Mouse (Mus musculus): Measurements from ENCODE around the gene Eng. TPM values are rescaled to one million over a fixed set of nuclear protein-coding genes. Genes with fewer than 3 reads are reported as not detected.

Gene Eng
- total RNA-seq, 1 experiment: 18.3 TPM

GRCm38 (mm10) chr2:32704021-32704421, 57.6 kb downstream of the Eng start, which contains the start of gene Fpgs:
Gene Fpgs, minus strand, starts transcription at chr2:32704145.
- Histone ChIP-seq H3K36me3 (ENCODE audit: control insufficient read depth, insufficient read depth, low read length, poor library complexity, severe bottlenecking) (peaks cover 47% of the 10 kb centered on the region), H3K27ac (ENCODE audit: insufficient read depth, low read depth, low read length, poor library complexity, severe bottlenecking) (peak within 1 kb of the TSS; percentile 37), H3K4me3 (ENCODE audit: insufficient read depth in 1 of 2, low read depth in 1 of 2, low read length in 2 of 2, poor library complexity in 1 of 2, severe bottlenecking in 1 of 2) (no peak within 1 kb of the TSS), H3K9ac (ENCODE audit: insufficient read depth, low read depth, low read length, poor library complexity, severe bottlenecking) (no peak within 1 kb of the TSS; the same call in 1 of the 2 replicates), H3K9me3 (ENCODE audit: control insufficient read depth, insufficient read depth, low read depth, low read length) (no peaks in the 10 kb centered on the region), H3K4me1 (ENCODE audit: control insufficient read depth in 2 of 2, insufficient read depth in 2 of 2, low read length in 2 of 2, poor library complexity in 1 of 2) (peaks cover 4 to 21% of the 10 kb centered on the region in 2 experiments; a peak in 2 of 4 replicates)
- in situ Hi-C loops (cut with MboI; ENCODE audit: low sequenced_read_pairs in 2 of 2, unreplicated experiment in 2 of 2): no loop called here
- DNase-seq (ENCODE audit: low read depth, low spot score): no peak
- no peak for TF ChIP-seq HCFC1 (IDR thresholded peaks at IDR 0.05; ENCODE audit: borderline replicate concordance, insufficient read depth, low read length)
- TF ChIP-seq CHD2 (IDR thresholded peaks at IDR 0.05; ENCODE audit: low read depth, low read length): no peak
- TF ChIP-seq ZC3H11A (IDR thresholded peaks at IDR 0.05; ENCODE audit: borderline replicate concordance, low read depth, low read length): no peak

GRCm38 (mm10) chr2:32705018-32705417, 58.6 kb downstream of the Eng start:
- Histone ChIP-seq H3K4me1 (ENCODE audit: control insufficient read depth in 2 of 2, insufficient read depth in 2 of 2, low read length in 2 of 2, poor library complexity in 1 of 2) (peaks cover 4 to 23% of the 10 kb centered on the region in 2 experiments; a peak in 2 of 4 replicates), H3K27ac (ENCODE audit: insufficient read depth, low read depth, low read length, poor library complexity, severe bottlenecking) (no peak overlapping the region), H3K9ac (ENCODE audit: insufficient read depth, low read depth, low read length, poor library complexity, severe bottlenecking) (no peak overlapping the region), H3K9me3 (ENCODE audit: control insufficient read depth, insufficient read depth, low read depth, low read length) (no peaks in the 10 kb centered on the region), H3K4me3 (ENCODE audit: insufficient read depth in 1 of 2, low read depth in 1 of 2, low read length in 2 of 2, poor library complexity in 1 of 2, severe bottlenecking in 1 of 2) (no peak overlapping the region), H3K36me3 (ENCODE audit: control insufficient read depth, insufficient read depth, low read length, poor library complexity, severe bottlenecking) (peaks cover 57% of the 10 kb centered on the region)
- no peak for DNase-seq (ENCODE audit: low read depth, low spot score)
- in situ Hi-C loops (cut with MboI; ENCODE audit: low sequenced_read_pairs in 2 of 2, unreplicated experiment in 2 of 2): no loop called here
- TF ChIP-seq ZC3H11A (IDR thresholded peaks at IDR 0.05; ENCODE audit: borderline replicate concordance, low read depth, low read length) (no peak), CHD2 (IDR thresholded peaks at IDR 0.05; ENCODE audit: low read depth, low read length) (no peak)

GRCm38 (mm10) chr2:32706971-32707370, 60.6 kb downstream of the Eng start:
- in situ Hi-C loops (cut with MboI; ENCODE audit: low sequenced_read_pairs in 2 of 2, unreplicated experiment in 2 of 2): no loop called here
- H3K36me3 ChIP-seq (ENCODE audit: control insufficient read depth, insufficient read depth, low read length, poor library complexity, severe bottlenecking): peaks cover 66% of the 10 kb centered on the region
- no peak for TF ChIP-seq ZNF384 (IDR thresholded peaks at IDR 0.05; ENCODE audit: low read depth, low read length)

GRCm38 (mm10) chr2:32708643-32709042, 62.2 kb downstream of the Eng start:
- H3K9me3 ChIP-seq (ENCODE audit: control insufficient read depth, insufficient read depth, low read depth, low read length): no peaks in the 10 kb centered on the region
- DNase-seq (ENCODE audit: low read depth, low spot score): peak; percentile 79
- TF ChIP-seq HCFC1 (IDR thresholded peaks at IDR 0.05; ENCODE audit: borderline replicate concordance, insufficient read depth, low read length): 0 out of 2 replicates have a peak, but pooled peaks have one; percentile 54
- TF ChIP-seq MAFK (IDR thresholded peaks at IDR 0.05; ENCODE audit: insufficient read depth, low read depth, low read length): no peak
- peak; percentile 77 for TF ChIP-seq ZNF384 (IDR thresholded peaks at IDR 0.05; ENCODE audit: low read depth, low read length)
- no peak overlapping the region for H3K27ac ChIP-seq (ENCODE audit: insufficient read depth, low read depth, low read length, poor library complexity, severe bottlenecking)
- H3K36me3 ChIP-seq (ENCODE audit: control insufficient read depth, insufficient read depth, low read length, poor library complexity, severe bottlenecking): peaks cover 62% of the 10 kb centered on the region
- H3K4me3 ChIP-seq (ENCODE audit: insufficient read depth in 1 of 2, low read depth in 1 of 2, low read length in 2 of 2, poor library complexity in 1 of 2, severe bottlenecking in 1 of 2): no peak overlapping the region
- H3K4me1 ChIP-seq (ENCODE audit: control insufficient read depth in 2 of 2, insufficient read depth in 2 of 2, low read length in 2 of 2, poor library complexity in 1 of 2): peaks cover 6 to 11% of the 10 kb centered on the region in 2 experiments
- no peak overlapping the region for H3K9ac ChIP-seq (ENCODE audit: insufficient read depth, low read depth, low read length, poor library complexity, severe bottlenecking)
- in situ Hi-C loops (cut with MboI; ENCODE audit: low sequenced_read_pairs in 2 of 2, unreplicated experiment in 2 of 2): no loop called here

More at GRCm38 (mm10) chr2:32706971-32707370, 60.6 kb downstream of the Eng start:
- H3K4me3 ChIP-seq (ENCODE audit: insufficient read depth in 1 of 2, low read depth in 1 of 2, low read length in 2 of 2, poor library complexity in 1 of 2, severe bottlenecking in 1 of 2): no peak overlapping the region
- peaks cover 8 to 21% of the 10 kb centered on the region in 2 experiments for H3K4me1 ChIP-seq (ENCODE audit: control insufficient read depth in 2 of 2, insufficient read depth in 2 of 2, low read length in 2 of 2, poor library complexity in 1 of 2)
- DNase-seq (ENCODE audit: low read depth, low spot score): no peak
- H3K9me3 ChIP-seq (ENCODE audit: control insufficient read depth, insufficient read depth, low read depth, low read length): no peaks in the 10 kb centered on the region
- no peak overlapping the region for H3K27ac ChIP-seq (ENCODE audit: insufficient read depth, low read depth, low read length, poor library complexity, severe bottlenecking)
- no peak overlapping the region for H3K9ac ChIP-seq (ENCODE audit: insufficient read depth, low read depth, low read length, poor library complexity, severe bottlenecking)

GRCm38 (mm10) chr2:32709521-32710137, 63.2 kb downstream of the Eng start:
- Histone ChIP-seq H3K4me3 (ENCODE audit: insufficient read depth in 1 of 2, low read depth in 1 of 2, low read length in 2 of 2, poor library complexity in 1 of 2, severe bottlenecking in 1 of 2) (no peak overlapping the region), H3K9me3 (ENCODE audit: control insufficient read depth, insufficient read depth, low read depth, low read length) (no peaks in the 10 kb centered on the region), H3K4me1 (ENCODE audit: control insufficient read depth in 2 of 2, insufficient read depth in 2 of 2, low read length in 2 of 2, poor library complexity in 1 of 2) (peaks cover 5 to 15% of the 10 kb centered on the region in 2 experiments; a peak in 3 of 4 replicates), H3K36me3 (ENCODE audit: control insufficient read depth, insufficient read depth, low read length, poor library complexity, severe bottlenecking) (peaks cover 56% of the 10 kb centered on the region), H3K27ac (ENCODE audit: insufficient read depth, low read depth, low read length, poor library complexity, severe bottlenecking) (no peak overlapping the region), H3K9ac (ENCODE audit: insufficient read depth, low read depth, low read length, poor library complexity, severe bottlenecking) (no peak overlapping the region)
- no peak for DNase-seq (ENCODE audit: low read depth, low spot score)
- TF ChIP-seq HCFC1 (IDR thresholded peaks at IDR 0.05; ENCODE audit: borderline replicate concordance, insufficient read depth, low read length): no peak
- in situ Hi-C loops (cut with MboI; ENCODE audit: low sequenced_read_pairs in 2 of 2, unreplicated experiment in 2 of 2): no loop called here

All from ES-E14 (cell line).